Comparison of ENCODE assay signal across 9 mouse cellular contexts in the genomic region with DNA sequence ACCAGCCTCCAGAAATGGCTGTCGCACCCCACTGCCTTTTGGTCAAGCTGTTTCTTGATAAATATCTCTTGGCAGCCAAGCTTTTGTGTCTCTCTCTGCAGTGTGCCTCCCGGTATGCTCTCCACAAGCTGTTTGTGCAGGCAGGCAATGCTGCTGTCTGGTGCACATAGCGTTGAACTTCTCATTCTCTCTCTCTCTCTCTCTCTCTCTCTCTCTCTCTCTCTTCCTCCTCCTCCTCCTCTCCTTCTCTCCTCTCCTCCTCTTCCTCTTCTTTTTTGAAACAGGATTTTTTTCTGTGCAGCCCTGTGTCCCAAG.
A peak's percentile ranks its signal among the peaks of the same experiment; 100 is the strongest.
DNase-seq lines count a peak whose midpoint lies in the region; ATAC-seq lines count a peak whose summit lies in the region.
"Had no signal": no experiment of that assay in that cellular context is flagged by ENCODE, and none has a peak within 500 bp of the region (broad histone marks: within the 10 kb centered on the region; RNA-seq: fewer than 3 reads in every experiment).

No protein-coding gene starts in this region.

- H3K9ac ChIP-seq in hindbrain, embryonic 11.5 days (ENCODE audit: low read depth, low read length): no peak overlapping the region
- H3K9ac ChIP-seq in midbrain, embryonic 15.5 days: no peak overlapping the region
- H3K9ac ChIP-seq: stomach, embryonic 15.5 days had no signal

- no peak overlapping the region for H3K4me3 ChIP-seq in hindbrain, embryonic 11.5 days (ENCODE audit: low read depth, low read length)
- no peak overlapping the region for H3K4me3 ChIP-seq in midbrain, embryonic 15.5 days
- H3K4me3 ChIP-seq: stomach, embryonic 15.5 days had no signal

- H3K9me3 ChIP-seq in hindbrain, embryonic 11.5 days (ENCODE audit: control insufficient read depth, low read length): no peaks in the 10 kb centered on the region
- no peaks in the 10 kb centered on the region for H3K9me3 ChIP-seq in midbrain, embryonic 15.5 days
- H3K9me3 ChIP-seq: stomach, embryonic 15.5 days had no signal

- DNase-seq in cerebellum, postnatal 10 days: peak; percentile 7 to 11
- no peak for DNase-seq in cerebellum, postnatal 14 days
- DNase-seq in layer of hippocampus, adult 9-11 months: peak; percentile 6
- no peak for DNase-seq in layer of hippocampus, postnatal 10 days (ENCODE audit: low spot score in 2 of 2)
- DNase-seq in hindbrain, embryonic 11.5 days (ENCODE audit: low spot score): no peak
- no peak for DNase-seq in gastrocnemius, postnatal 4 days (ENCODE audit: low spot score in 2 of 2)
- DNase-seq in ovary, postnatal 36 days (ENCODE audit: low spot score): no peak

- peak overlapping the region; percentile 59; the same call in 1 of the 2 replicates for H3K27ac ChIP-seq in hindbrain, embryonic 11.5 days (ENCODE audit: low read depth, low read length)
- no peak overlapping the region for H3K27ac ChIP-seq in midbrain, embryonic 15.5 days
- H3K27ac ChIP-seq: stomach, embryonic 15.5 days had no signal

- peak overlapping the region; percentile 35; the same call in 1 of the 2 replicates for H3K4me2 ChIP-seq in hindbrain, embryonic 11.5 days (replicated peaks; ENCODE audit: low read depth, low read length)
- H3K4me2 ChIP-seq in midbrain, embryonic 15.5 days: peak overlapping the region; percentile 41

- WGBS in hindbrain, embryonic 11.5 days: 21% methylated on average over 3 of the region's 3 CpGs
- WGBS in midbrain, embryonic 15.5 days: 28% methylated on average over 3 of the region's 3 CpGs

- H3K27me3 ChIP-seq in hindbrain, embryonic 11.5 days (ENCODE audit: control insufficient read depth, insufficient read depth, low read length): no peaks in the 10 kb centered on the region
- H3K27me3 ChIP-seq in midbrain, embryonic 15.5 days (replicated peaks): no peaks in the 10 kb centered on the region
- H3K27me3 ChIP-seq: stomach, embryonic 15.5 days had no signal

- ATAC-seq in hindbrain, embryonic 11.5 days (ENCODE audit: low FRiP score): no peak
- peak; percentile 20; the same call in 1 of the 2 replicates for ATAC-seq in midbrain, embryonic 15.5 days (replicated peaks)

- H3K36me3 ChIP-seq in hindbrain, embryonic 11.5 days (ENCODE audit: control insufficient read depth, insufficient read depth, low read length): no peaks in the 10 kb centered on the region
- H3K36me3 ChIP-seq in midbrain, embryonic 15.5 days (replicated peaks): no peaks in the 10 kb centered on the region
- H3K36me3 ChIP-seq: stomach, embryonic 15.5 days had no signal

- H3K4me1 ChIP-seq in hindbrain, embryonic 11.5 days (replicated peaks; ENCODE audit: control insufficient read depth, insufficient read depth, low read length): no peaks in the 10 kb centered on the region
- H3K4me1 ChIP-seq in midbrain, embryonic 15.5 days: no peaks in the 10 kb centered on the region
- H3K4me1 ChIP-seq: stomach, embryonic 15.5 days had no signal

Comparison
In these comparisons a context has a peak if more than half of its experiments do, and no peak if none do; other contexts are left out.
1. DNase-seq: peak in cerebellum, postnatal 10 days (2 of 2) and layer of hippocampus, adult 9-11 months (single experiment); none in cerebellum, postnatal 14 days (0 of 2), layer of hippocampus, postnatal 10 days (0 of 2), hindbrain, embryonic 11.5 days (single experiment), gastrocnemius, postnatal 4 days (0 of 2) and ovary, postnatal 36 days (single experiment).